Mouse (Mus musculus) G1E (cell line): ENCODE measurements around the gene Actl7a. TPM values are rescaled to one million over a fixed set of nuclear protein-coding genes. Genes with fewer than 3 reads are reported as not detected.
A peak's percentile ranks its signal among the peaks of the same experiment; 100 is the strongest.

Experiments
- ATAC-seq: 2 replicates; pipeline ENCODE4 v1.8.0; 2016; ENCODE audit warnings: mild to moderate bottlenecking; ENCODE audit not compliant: insufficient number of reproducible peaks, poor library complexity, low FRiP score, severe bottlenecking; ENCODE audit errors: extremely low read depth
- DNase-seq: peaks from one replicate; pipeline ENCODE4 v3.0.0; 2012; ENCODE audit warnings: low spot score
- H3K27me3 ChIP-seq: 2 replicates; pipeline ENCODE4 v1.6.1; 2012; ENCODE audit warnings: mild to moderate bottlenecking, low read length, inconsistent platforms; ENCODE audit not compliant: insufficient read depth
- H3K36me3 ChIP-seq: replicated peaks from 2 replicates; pipeline ENCODE3; 2012; ENCODE audit warnings: mild to moderate bottlenecking, inconsistent platforms
- H3K4me1 ChIP-seq: 2 replicates; pipeline ENCODE4 v1.6.1; 2012; ENCODE audit warnings: low read depth, low read length, inconsistent platforms, mixed read lengths; ENCODE audit not compliant: insufficient read depth
- H3K4me3 ChIP-seq: 2 replicates; pipeline ENCODE4 v1.5.1; 2012; ENCODE audit warnings: low read depth, mild to moderate bottlenecking, inconsistent platforms, low read length, moderate library complexity, mixed read lengths
- H3K9me3 ChIP-seq: replicated peaks from 2 replicates; pipeline ENCODE4 v1.6.1; 2012; ENCODE audit warnings: inconsistent platforms
- CTCF ChIP-seq: IDR thresholded peaks from 2 replicates; pipeline ENCODE4 v1.5.1; 2012; ENCODE audit warnings: low read depth, low read length, inconsistent platforms, mixed read lengths
- GATA1 ChIP-seq: IDR thresholded peaks from 2 replicates; pipeline ENCODE4 v1.6.1; 2012; ENCODE audit warnings: borderline replicate concordance, low read length, inconsistent platforms, mixed read lengths
- GATA2 ChIP-seq: IDR thresholded peaks from 2 replicates; pipeline ENCODE4 v1.6.1; 2012; ENCODE audit warnings: low read depth, low read length, inconsistent platforms, borderline replicate concordance
- POLR2AphosphoS5 ChIP-seq: IDR thresholded peaks from 2 replicates; pipeline ENCODE4 v1.6.1; 2012; ENCODE audit warnings: low read depth, low read length, inconsistent platforms; ENCODE audit not compliant: insufficient replicate concordance
- TAL1 ChIP-seq: conservative IDR thresholded peaks from 2 replicates; pipeline ENCODE4 v1.6.1; 2012; ENCODE audit warnings: low read depth, low read length, inconsistent platforms, mixed read lengths
- polyA plus RNA-seq: library from polyadenylated mRNA; stranded (reverse); fragments of >175 nt; gene quantifications from 2 replicates; pipeline ENCODE4 v1.2.3, GENCODE M21; 2012
- total RNA-seq, 2 experiments: library from RNA; stranded (forward) in 1 of 2; stranded (reverse) in 1 of 2; fragments of 200-1000 nt in 1 of 2; fragments of >200 nt in 1 of 2; fragmentation: Nextera tagmentation in 1 of 2; gene quantifications; 2 replicates each; pipeline ENCODE4 v1.2.3; 2014 to 2017

Actl7a gene
- total and polyA plus RNA-seq, 3 experiments: 0.11 TPM; not detected in 2

- no peaks in the 10 kb centered on the region for H3K36me3 ChIP-seq
- no peaks in the 10 kb centered on the region for H3K27me3 ChIP-seq
- H3K4me3 ChIP-seq: no peak overlapping the region
- TF ChIP-seq GATA1: no peak
- TF ChIP-seq TAL1: no peak
- no peak for TF ChIP-seq POLR2AphosphoS5
- no peak for TF ChIP-seq GATA2
- no peak for TF ChIP-seq CTCF
- no peak for ATAC-seq
- no peak for DNase-seq
- no peaks in the 10 kb centered on the region for H3K9me3 ChIP-seq
- no peaks in the 10 kb centered on the region for H3K4me1 ChIP-seq
These were observed 24.4 kb upstream of the Actl7a start for GRCm38 (mm10) chr4:56718573-56719442.

DNA sequence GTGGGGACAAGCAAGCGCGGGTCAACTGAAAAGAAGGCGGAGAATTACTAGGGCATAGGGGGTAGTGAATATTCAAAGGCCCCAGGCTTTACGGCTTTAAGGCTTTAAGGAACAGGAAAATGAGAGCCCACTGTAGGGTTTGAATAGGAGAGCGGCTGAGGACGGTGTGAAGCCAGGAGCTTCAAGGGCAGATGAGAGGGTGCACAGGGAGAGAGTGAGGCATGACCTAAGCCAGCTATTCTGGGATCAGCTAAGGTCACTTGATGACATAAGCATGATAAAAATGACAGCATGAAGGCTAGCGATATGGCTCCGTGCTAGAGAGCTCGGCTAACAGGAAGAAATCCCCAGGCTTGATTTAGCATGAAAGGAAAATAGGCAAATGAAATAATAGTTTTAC lies 23.8 kb upstream of the Actl7a start:
- no peaks in the 10 kb centered on the region for H3K36me3 ChIP-seq
- DNase-seq: no peak
- no peaks in the 10 kb centered on the region for H3K4me1 ChIP-seq
- no peaks in the 10 kb centered on the region for H3K9me3 ChIP-seq
- ATAC-seq: no peak
- no peak overlapping the region for H3K4me3 ChIP-seq
- H3K27me3 ChIP-seq: no peaks in the 10 kb centered on the region
- TF ChIP-seq TAL1: no peak
- no peak for TF ChIP-seq GATA1
- no peak for TF ChIP-seq POLR2AphosphoS5
- no peak for TF ChIP-seq CTCF
- TF ChIP-seq GATA2: no peak

DNA sequence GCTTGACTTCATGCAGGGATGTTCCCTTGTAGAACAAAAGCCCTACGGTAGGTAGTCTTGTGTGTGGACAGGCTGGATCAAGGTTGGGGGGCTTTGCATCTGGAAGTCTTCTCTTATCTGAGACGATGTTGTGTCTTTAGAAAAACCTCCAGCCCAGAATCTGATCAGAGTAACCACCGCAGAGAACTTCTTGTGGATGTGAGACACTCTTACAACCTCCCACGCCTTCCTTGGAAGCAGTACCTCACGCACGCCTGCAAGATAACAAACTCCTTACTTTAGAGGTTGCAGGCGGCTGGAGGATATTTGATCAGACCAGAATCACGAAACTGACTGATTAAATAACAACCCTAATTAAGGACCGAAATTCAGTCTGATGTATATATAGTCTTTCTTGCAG lies 22.8 kb upstream of the Actl7a start:
- Histone ChIP-seq H3K9me3 (no peaks in the 10 kb centered on the region), H3K4me1 (no peaks in the 10 kb centered on the region), H3K27me3 (no peaks in the 10 kb centered on the region), H3K4me3 (no peak overlapping the region), H3K36me3 (no peaks in the 10 kb centered on the region)
- TF ChIP-seq CTCF: no peak
- DNase-seq (no peak), ATAC-seq (no peak)

DNA sequence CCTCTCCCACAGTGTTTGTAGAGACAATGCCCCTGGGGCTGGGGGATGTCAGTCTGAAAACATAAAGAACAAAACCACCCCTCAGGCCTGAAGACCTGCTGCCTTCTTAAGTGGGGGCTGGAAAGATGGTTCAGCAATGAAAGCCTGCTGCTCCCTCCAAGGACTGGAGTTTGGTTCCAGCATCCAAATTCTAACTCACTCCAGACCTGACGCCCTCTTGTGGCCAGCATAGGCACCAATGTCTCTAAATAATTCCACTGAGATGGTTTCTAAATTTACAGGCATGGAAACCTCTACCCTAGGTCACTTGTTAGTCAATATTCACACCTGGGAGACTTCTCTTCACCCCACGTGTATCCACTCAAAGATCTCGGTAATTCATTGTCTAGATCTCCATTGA lies 21.7 kb upstream of the Actl7a start:
- TF ChIP-seq POLR2AphosphoS5: no peak
- TF ChIP-seq GATA2: no peak
- TF ChIP-seq CTCF: peak; percentile 28; the same call in 1 of the 2 replicates
- no peak for TF ChIP-seq TAL1
- TF ChIP-seq GATA1: no peak
- no peak for DNase-seq
- H3K9me3 ChIP-seq: no peaks in the 10 kb centered on the region
- ATAC-seq: no peak
- H3K4me1 ChIP-seq: no peaks in the 10 kb centered on the region
- no peak overlapping the region for H3K4me3 ChIP-seq
- no peaks in the 10 kb centered on the region for H3K36me3 ChIP-seq
- H3K27me3 ChIP-seq: no peaks in the 10 kb centered on the region

- no peak for DNase-seq
- Histone ChIP-seq H3K4me1 (no peaks in the 10 kb centered on the region), H3K27me3 (no peaks in the 10 kb centered on the region), H3K4me3 (no peak overlapping the region), H3K36me3 (no peaks in the 10 kb centered on the region), H3K9me3 (no peaks in the 10 kb centered on the region)
- no peak for ATAC-seq
- TF ChIP-seq GATA2: no peak
- TF ChIP-seq TAL1: no peak
- no peak for TF ChIP-seq POLR2AphosphoS5
- no peak for TF ChIP-seq CTCF
- no peak for TF ChIP-seq GATA1
These were observed 20.9 kb upstream of the Actl7a start for GRCm38 (mm10) chr4:56722346-56722745.

DNA sequence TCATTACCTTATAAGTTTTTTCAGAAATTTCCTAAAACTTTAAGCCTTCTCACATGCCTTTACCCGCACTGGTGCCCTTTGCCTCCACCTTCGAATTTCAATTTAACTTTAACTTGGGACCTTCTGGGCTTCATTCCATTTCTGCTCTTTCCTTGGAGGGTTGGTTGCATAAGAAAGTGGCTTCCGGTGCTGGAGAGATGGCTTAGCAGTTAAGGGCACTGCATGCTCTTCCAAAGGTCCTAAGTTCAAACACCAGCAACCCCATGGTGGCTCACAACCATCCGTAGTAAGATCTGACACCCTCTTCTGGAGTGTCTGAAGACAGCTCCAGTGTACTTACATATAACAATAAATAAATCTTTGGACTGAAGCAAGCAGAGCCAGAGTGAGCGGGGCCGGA lies 20.0 kb upstream of the Actl7a start:
- H3K4me3 ChIP-seq: no peak overlapping the region
- TF ChIP-seq CTCF (no peak), POLR2AphosphoS5 (no peak), TAL1 (no peak), GATA2 (no peak), GATA1 (no peak)
- ATAC-seq (no peak), DNase-seq (no peak)
- H3K27me3 ChIP-seq: no peaks in the 10 kb centered on the region
- no peaks in the 10 kb centered on the region for H3K4me1 ChIP-seq
- no peaks in the 10 kb centered on the region for H3K36me3 ChIP-seq
- H3K9me3 ChIP-seq: no peaks in the 10 kb centered on the region

DNA sequence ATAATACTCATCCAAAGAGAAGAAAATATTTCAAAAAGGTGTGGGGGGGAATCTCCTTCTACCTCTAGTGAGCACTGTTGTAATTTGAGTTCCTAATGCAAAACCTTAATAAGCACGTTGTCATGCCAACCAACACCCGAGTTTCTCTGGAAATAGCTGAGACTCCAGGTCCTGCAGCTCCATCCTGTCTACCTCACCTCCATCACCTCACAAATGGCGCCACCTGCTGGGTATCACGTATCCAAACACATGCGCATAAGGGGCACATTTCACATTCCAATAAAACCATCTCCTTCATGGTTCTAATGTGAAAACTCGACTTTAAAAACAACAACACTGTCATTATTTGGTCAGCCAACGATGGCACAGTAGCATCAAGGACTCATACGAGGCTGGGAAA lies 17.4 kb upstream of the Actl7a start:
- Histone ChIP-seq H3K4me3 (no peak overlapping the region), H3K4me1 (no peaks in the 10 kb centered on the region), H3K9me3 (no peaks in the 10 kb centered on the region), H3K36me3 (no peaks in the 10 kb centered on the region), H3K27me3 (no peaks in the 10 kb centered on the region)
- ATAC-seq (no peak), DNase-seq (no peak)
- no peak for TF ChIP-seq TAL1
- TF ChIP-seq GATA2: no peak
- TF ChIP-seq GATA1: no peak
- 0 out of 2 replicates have a peak, but pooled peaks have one; percentile 18 for TF ChIP-seq CTCF
- TF ChIP-seq POLR2AphosphoS5: no peak
